Mouse (Mus musculus) heart, embryonic 16.5 days (tissue): ENCODE measurements at regions not wholly inside any gene's neighbourhood (a gene's known extent, or its start where the extent isn't known, plus 50 kb on each side); places are given as distances from the start of the nearest gene placed in this dataset.

ENCODE experiments used
- ATAC-seq: fragments of 200-750 bp; cut with Nextera tagmentation; replicated peaks from 2 replicates; pipeline ENCODE4 v1.8.0; 2017; ENCODE audit warnings: moderate number of reproducible peaks; ENCODE audit not compliant: insufficient read depth, low FRiP score; ENCODE audit errors: extremely low read depth
- H3K27ac ChIP-seq: fragments of 300-500 bp; sonication (generic); 2 replicates; pipeline ENCODE4 v1.5.1; 2014; ENCODE audit warnings: mild to moderate bottlenecking, low read length, control low read depth, moderate library complexity
- H3K27me3 ChIP-seq: fragments of 300-500 bp; sonication (generic); 2 replicates; pipeline ENCODE4 v1.6.1; 2014; ENCODE audit warnings: low read length, mixed read lengths; ENCODE audit not compliant: control insufficient read depth, insufficient read depth
- H3K36me3 ChIP-seq: fragments of 300-500 bp; sonication (generic); 2 replicates; pipeline ENCODE4 v1.6.1; 2014; ENCODE audit not compliant: control insufficient read depth, insufficient read depth
- H3K4me1 ChIP-seq: fragments of 300-500 bp; sonication (generic); 2 replicates; pipeline ENCODE4 v1.6.1; 2014; ENCODE audit warnings: low read length, mixed read lengths; ENCODE audit not compliant: control insufficient read depth, insufficient read depth
- H3K4me2 ChIP-seq: fragments of 300-500 bp; sonication (generic); 2 replicates; pipeline ENCODE4 v1.6.1; 2014; ENCODE audit warnings: low read depth, mild to moderate bottlenecking, control low read depth, low read length
- H3K4me3 ChIP-seq: fragments of 300-500 bp; sonication (generic); 2 replicates; pipeline ENCODE4 v1.5.1; 2014; ENCODE audit warnings: mild to moderate bottlenecking, control low read depth, low read length
- H3K9ac ChIP-seq: fragments of 300-500 bp; sonication (generic); 2 replicates; pipeline ENCODE4 v1.6.1; 2014; ENCODE audit warnings: low read length, control low read depth
- H3K9me3 ChIP-seq: fragments of 300-500 bp; sonication (generic); replicated peaks from 2 replicates; pipeline ENCODE4 v1.6.1; 2016; ENCODE audit warnings: low read length; ENCODE audit not compliant: control insufficient read depth
- WGBS: fragments of 180-500 bp; shearing (Covaris S2); extraction: QIAGEN DNeasy Blood & Tissue Kit; methylation state at CpG from one replicate; pipeline ENCODE4 v1.1.7; 2014; 5-methylcytosine and 5-hydroxymethylcytosine counted together

DNA sequence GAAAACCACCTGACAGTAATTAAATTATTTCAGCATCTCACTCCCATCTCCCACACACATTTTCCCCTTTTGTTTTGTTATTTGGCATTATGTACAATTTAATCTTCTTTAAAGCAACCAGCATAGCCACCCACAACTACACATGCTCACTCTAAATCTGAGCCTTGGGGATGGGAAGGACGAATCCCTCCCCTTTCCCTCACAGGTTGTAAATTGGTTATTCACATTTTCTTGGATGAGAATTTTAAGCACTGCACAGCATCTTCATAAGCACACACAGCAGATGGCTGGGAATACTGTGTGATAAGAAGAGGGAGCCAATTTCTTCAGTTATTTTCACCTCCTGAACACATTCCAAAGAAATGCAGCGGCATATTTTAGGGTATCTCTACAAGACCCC, 179.0 kb upstream of the Nbea start:
- Histone ChIP-seq H3K27me3 (no peaks in the 10 kb centered on the region), H3K4me1 (no peaks in the 10 kb centered on the region), H3K9ac (no peak overlapping the region), H3K4me2 (no peak overlapping the region), H3K9me3 (no peaks in the 10 kb centered on the region), H3K36me3 (no peaks in the 10 kb centered on the region), H3K27ac (no peak overlapping the region), H3K4me3 (no peak overlapping the region)
- ATAC-seq, result no peak
- WGBS, result 67% methylated on average over 2 of the region's 2 CpGs

DNA sequence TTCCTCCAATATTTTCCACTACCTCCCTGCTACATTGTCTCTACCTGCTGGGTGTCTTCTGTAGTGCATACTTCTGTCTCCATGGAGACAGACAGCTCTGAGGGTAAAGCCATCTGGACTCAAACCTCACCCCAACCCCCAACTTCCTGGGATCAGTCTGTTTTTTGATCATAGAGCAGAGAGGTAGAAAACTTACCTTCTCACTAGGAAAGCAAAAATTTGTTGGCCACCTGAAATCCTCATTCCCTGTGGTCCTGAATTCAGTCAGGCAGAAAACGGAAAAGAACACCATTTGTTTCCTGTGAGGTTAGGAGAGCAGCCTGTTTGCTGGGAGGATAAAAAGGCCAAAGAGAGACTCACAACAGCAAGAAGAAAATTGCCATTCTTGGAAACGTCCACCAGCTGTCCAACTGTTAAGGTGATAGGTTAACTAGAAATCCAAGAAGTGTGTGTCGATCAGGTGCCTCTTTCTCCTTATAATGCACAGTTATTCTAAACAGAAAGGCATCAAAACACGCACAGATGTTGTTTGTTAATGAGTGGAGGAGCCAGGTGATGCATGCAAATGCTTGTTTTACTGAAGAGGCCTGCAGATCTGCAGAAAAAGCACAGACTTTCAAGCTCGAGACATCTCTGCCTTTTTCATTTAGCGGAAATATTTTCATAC, 173.7 kb upstream of the Nbea start:
- Histone ChIP-seq H3K27ac (no peak overlapping the region), H3K4me2 (no peak overlapping the region), H3K27me3 (no peaks in the 10 kb centered on the region), H3K9me3 (no peaks in the 10 kb centered on the region), H3K9ac (no peak overlapping the region), H3K4me1 (no peaks in the 10 kb centered on the region), H3K4me3 (no peak overlapping the region), H3K36me3 (no peaks in the 10 kb centered on the region)
- no peak for ATAC-seq
- 65% methylated on average over 6 of the region's 6 CpGs for WGBS

DNA sequence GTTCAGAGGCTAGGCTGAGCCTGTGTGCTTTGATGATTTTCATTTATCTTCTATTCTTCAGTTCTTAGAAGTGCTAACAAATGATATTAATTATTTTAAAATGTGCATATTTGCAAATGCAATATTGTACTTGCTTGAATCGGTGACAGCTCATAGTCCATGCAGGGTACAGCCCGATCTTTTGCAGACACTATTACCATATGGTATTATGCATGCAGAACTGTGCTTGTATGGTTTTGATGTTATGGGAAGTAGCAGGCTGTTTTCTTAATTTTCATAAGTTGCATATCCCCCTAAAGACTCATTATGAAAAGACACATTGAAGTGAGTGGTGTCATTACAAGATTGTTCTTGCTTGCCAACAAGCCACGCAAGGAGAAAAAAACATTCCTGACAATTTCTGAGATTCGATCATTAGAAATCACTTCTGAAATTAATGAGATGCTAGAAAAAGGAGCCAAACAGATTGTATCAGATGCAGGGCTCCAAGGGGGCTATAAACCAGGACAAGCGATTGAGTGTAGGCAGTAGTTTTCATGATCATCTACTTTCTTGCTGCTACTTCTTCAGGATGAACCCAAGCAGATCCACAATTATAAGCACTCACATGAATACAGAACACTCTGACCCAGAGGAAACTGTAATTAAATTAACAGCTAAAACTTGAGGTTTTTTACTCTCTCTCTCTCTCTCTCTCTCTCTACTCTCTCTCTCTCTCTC, 172.8 kb upstream of the Nbea start:
- Histone ChIP-seq H3K4me2 (no peak overlapping the region), H3K4me3 (no peak overlapping the region), H3K36me3 (no peaks in the 10 kb centered on the region), H3K27me3 (no peaks in the 10 kb centered on the region), H3K9me3 (no peaks in the 10 kb centered on the region), H3K9ac (no peak overlapping the region), H3K4me1 (no peaks in the 10 kb centered on the region), H3K27ac (no peak overlapping the region)
- ATAC-seq, result no peak
- WGBS, result 88% methylated on average over 5 of the region's 5 CpGs
